Mouse (Mus musculus) spleen, adult 2 months (tissue): Measurements from ENCODE around the gene Vmn1r7. TPM values are rescaled to one million over a fixed set of nuclear protein-coding genes. Genes with fewer than 3 reads are reported as not detected.
"Not testable (repeated sequence)": the region's sequence is repeated elsewhere in the genome, so short reads cannot be mapped to it uniquely, and the experiment has no call there.

Experiments used
- DNase-seq, 2 experiments: peaks; one replicate each; pipeline versions ENCODE4 v3.0.0 to v3.0.0-alpha.2; 2012 to 2021; ENCODE audit warnings: low spot score in 2 of 2, low read depth in 1 of 2
- H3K27ac ChIP-seq: fragments of 200-500 bp; 2 replicates; pipeline ENCODE4 v1.5.1; 2012; ENCODE audit warnings: low read length, inconsistent platforms; ENCODE audit not compliant: insufficient read depth
- H3K27me3 ChIP-seq: fragments of 200-500 bp; 2 replicates; pipeline ENCODE4 v1.6.1; 2012; ENCODE audit warnings: mild to moderate bottlenecking, moderate library complexity, low read length, inconsistent platforms; ENCODE audit not compliant: control insufficient read depth, insufficient read depth
- H3K36me3 ChIP-seq: fragments of 200-500 bp; 2 replicates; pipeline ENCODE4 v1.6.1; 2012; ENCODE audit warnings: mild to moderate bottlenecking, low read length, inconsistent platforms; ENCODE audit not compliant: control insufficient read depth, insufficient read depth
- H3K4me1 ChIP-seq: fragments of 200-500 bp; 2 replicates; pipeline ENCODE4 v1.6.1; 2011; ENCODE audit warnings: inconsistent platforms; ENCODE audit not compliant: control insufficient read depth, insufficient read depth, insufficient read length
- H3K4me3 ChIP-seq: fragments of 200-500 bp; 2 replicates; pipeline ENCODE4 v1.5.1; 2011; ENCODE audit warnings: mild to moderate bottlenecking, inconsistent platforms; ENCODE audit not compliant: insufficient read depth, insufficient read length; ENCODE audit errors: extremely low read depth
- CTCF ChIP-seq: fragments of 200-500 bp; IDR thresholded peaks from 2 replicates; pipeline ENCODE4 v1.5.1; 2011; ENCODE audit warnings: mild to moderate bottlenecking, inconsistent platforms; ENCODE audit not compliant: insufficient read depth, insufficient read length, insufficient replicate concordance; ENCODE audit errors: extremely low read depth
- POLR2A ChIP-seq: fragments of 200-500 bp; IDR thresholded peaks from 2 replicates; pipeline ENCODE4 v1.6.1; 2011; ENCODE audit warnings: low read depth, low read length, inconsistent platforms
- WGBS: fragments of 180-500 bp; shearing (Covaris S2); methylation state at CpG from one replicate; pipeline ENCODE4 v1.1.7; 2018; 5-methylcytosine and 5-hydroxymethylcytosine counted together
- polyA plus RNA-seq: library from polyadenylated mRNA; depleted of rRNA; stranded (reverse); fragments of >200 nt; gene quantifications from 2 replicates; pipeline ENCODE4 v1.2.3, GENCODE M21; 2012; rRNA removed

Gene Vmn1r7
- not detected in 2 replicates for polyA plus RNA-seq

DNA sequence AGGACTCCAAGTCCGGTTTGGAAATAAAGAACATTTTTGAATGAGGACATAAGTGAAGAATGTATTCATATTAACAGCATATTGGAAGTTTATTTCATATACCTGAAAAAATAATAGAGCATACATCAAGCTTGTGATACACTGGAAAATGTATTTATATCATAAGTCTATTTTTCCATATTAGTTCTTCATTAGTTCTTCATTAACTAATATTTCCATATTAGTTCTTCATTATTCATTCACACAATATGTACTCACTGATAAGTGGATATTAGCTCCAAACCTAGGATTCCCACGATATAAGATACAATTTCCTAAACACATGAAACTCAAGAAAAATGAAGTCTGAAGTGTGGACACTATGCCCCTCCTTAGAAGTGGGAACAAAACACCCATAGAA is at the start of gene Vmn1r7:
Vmn1r7 (minus strand) TSS at position 101 of the 400 bp plus-strand sequence.
- 86% methylated on average over 2 of the region's 2 CpGs for WGBS
- not testable (repeated sequence) for DNase-seq, H3K27me3 ChIP-seq, H3K4me3 ChIP-seq, H3K27ac ChIP-seq, H3K36me3 ChIP-seq, H3K4me1 ChIP-seq

DNA sequence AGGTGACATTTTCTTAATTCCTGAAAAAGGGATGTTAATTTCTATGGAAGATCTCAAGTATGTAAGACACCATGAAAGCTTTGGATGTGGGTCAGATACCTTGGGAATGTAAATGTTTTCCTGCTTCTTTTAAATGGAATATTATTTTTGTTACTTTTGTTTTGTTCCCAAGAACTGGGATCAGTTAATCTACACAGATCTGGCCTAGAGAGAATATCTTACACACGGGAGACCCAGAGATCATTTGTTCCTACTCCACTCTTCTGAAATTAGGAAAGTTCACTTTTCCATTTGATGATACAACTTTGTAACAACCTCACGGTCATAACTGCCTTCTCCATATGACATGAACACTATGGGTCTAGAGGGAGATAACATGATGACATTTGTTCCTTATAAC is 41.4 kb upstream of the Vmn1r7 start, which contains the start of gene Vmn1r9:
Vmn1r9 (plus strand) TSS at position 301 of the 400 bp plus-strand sequence.
- H3K27ac ChIP-seq = no peak within 1 kb of the TSS
- H3K36me3 ChIP-seq = no peaks in the 10 kb centered on the region
- no peaks in the 10 kb centered on the region for H3K4me1 ChIP-seq
- no peaks in the 10 kb centered on the region for H3K27me3 ChIP-seq
- no peak for TF ChIP-seq POLR2A
- no peak for TF ChIP-seq CTCF
- no peak within 1 kb of the TSS for H3K4me3 ChIP-seq
- no peak for DNase-seq
- WGBS = 89% methylated on average over 2 of the region's 2 CpGs

DNA sequence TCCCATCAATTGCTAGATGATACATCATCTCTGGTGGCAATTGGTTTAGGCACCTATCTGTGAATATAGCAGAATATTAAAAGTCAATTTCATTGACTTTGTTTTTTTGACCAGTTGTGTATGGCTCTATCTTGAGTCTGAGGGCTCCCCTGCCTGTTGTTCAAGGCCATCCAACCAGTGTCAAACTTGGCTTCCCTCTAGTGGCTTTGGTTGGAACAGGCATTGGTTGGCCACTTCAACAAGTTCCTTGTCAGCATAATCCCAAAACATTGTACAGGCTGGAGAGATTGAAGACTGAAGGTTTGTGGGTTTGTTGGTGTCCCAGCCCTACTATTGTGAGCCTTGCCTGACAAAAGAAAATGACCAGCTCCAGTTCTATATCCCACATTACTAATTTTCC is 38.6 kb upstream of the Vmn1r7 start:
- TF ChIP-seq POLR2A (no peak), CTCF (no peak)

DNA sequence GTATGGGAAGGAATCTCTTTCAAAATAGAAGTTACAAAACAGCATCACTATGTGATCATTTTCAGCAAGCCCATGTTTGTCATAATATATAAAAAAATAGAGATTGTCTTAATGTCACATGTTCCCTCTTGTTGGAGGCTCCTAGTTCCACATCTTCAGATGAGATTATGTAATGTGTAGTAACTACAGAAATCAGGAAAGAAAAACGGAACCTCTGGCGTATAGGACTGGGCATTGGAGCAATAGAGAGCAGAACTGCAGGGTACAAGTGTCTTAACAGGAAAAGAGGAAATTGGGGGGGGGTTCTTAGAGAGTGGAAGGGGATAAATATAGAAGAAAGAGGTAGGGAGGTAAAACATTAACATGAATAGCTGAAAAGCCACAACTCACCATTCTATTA is 9.6 kb upstream of the Vmn1r7 start:
- Histone ChIP-seq H3K27ac (no peak overlapping the region), H3K36me3 (no peaks in the 10 kb centered on the region), H3K27me3 (no peaks in the 10 kb centered on the region), H3K4me3 (no peak overlapping the region), H3K4me1 (no peaks in the 10 kb centered on the region)
- WGBS = 44% methylated on average over 2 of the region's 2 CpGs
- no peak for DNase-seq
- no peak for TF ChIP-seq POLR2A
- TF ChIP-seq CTCF = no peak

More for the DNA sequence above, 38.6 kb upstream of the Vmn1r7 start:
- H3K36me3 ChIP-seq = no peaks in the 10 kb centered on the region
- no peaks in the 10 kb centered on the region for H3K4me1 ChIP-seq
- H3K27me3 ChIP-seq = no peaks in the 10 kb centered on the region
- no peak for DNase-seq
- H3K27ac ChIP-seq = no peak overlapping the region
- no peak overlapping the region for H3K4me3 ChIP-seq

DNA sequence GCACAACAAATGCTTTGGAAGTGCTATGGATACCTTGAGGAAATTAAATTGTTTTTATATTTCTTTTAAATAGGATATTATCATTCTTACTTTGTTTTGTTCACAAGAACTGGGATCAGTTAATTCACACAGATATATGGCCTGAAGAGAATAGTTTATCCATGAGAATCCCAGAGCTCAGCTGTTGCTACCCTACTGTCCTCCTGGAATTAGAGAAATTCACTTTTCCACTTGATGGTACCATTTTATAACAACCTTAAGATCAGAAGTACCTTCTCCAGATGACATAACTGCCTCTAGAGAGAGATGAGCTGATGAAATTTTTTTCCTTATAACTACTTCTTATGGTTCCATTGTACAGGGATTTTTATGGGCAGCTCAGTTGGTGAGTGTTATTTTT is 6.9 kb upstream of the Vmn1r7 start, which contains the start of gene Vmn1r8:
Vmn1r8 (plus strand) TSS at position 301 of the 400 bp plus-strand sequence.
- Histone ChIP-seq H3K36me3 (no peaks in the 10 kb centered on the region), H3K4me1 (no peaks in the 10 kb centered on the region), H3K4me3 (no peak within 1 kb of the TSS), H3K27ac (no peak within 1 kb of the TSS), H3K27me3 (no peaks in the 10 kb centered on the region)
- no peak for TF ChIP-seq POLR2A
- no peak for TF ChIP-seq CTCF
- DNase-seq = no peak

DNA sequence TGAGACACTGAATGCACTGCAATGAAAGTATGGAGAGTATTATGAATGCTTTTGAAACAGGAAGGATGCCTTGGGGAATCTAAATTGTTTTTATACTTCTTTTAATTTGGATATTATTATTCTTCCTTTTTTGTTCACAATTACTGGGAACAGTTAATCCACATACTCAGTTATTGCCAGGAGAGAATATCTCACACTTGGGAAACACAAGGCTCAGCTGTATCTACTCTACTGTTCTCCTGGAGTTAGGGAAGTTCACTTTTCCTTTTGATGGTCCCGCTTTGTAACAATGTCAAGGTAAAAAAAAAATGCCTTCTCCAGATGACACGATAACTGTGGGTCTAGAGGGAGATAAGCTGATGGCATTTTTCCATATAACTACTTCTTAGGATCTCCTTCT is 28.2 kb downstream of the Vmn1r7 start, which contains the start of gene Vmn1r6:
Vmn1r6 (plus strand) TSS at position 301 of the 400 bp plus-strand sequence.
- no peak for TF ChIP-seq CTCF
- no peak for TF ChIP-seq POLR2A
- 88% methylated on average over 2 of the region's 2 CpGs for WGBS
- H3K4me1 ChIP-seq = no peaks in the 10 kb centered on the region
- DNase-seq = no peak
- no peaks in the 10 kb centered on the region for H3K36me3 ChIP-seq
- H3K27me3 ChIP-seq = no peaks in the 10 kb centered on the region
- H3K4me3 ChIP-seq = no peak within 1 kb of the TSS
- H3K27ac ChIP-seq = no peak within 1 kb of the TSS

Other genes starting within 250 kb of the Vmn1r7 start
- gene Kbtbd2, start 227.5 kb downstream of the Vmn1r7 start, polyA plus RNA-seq = 7.2 and 8.0 TPM in 2 replicates
- gene Fkbp9, start 193.3 kb downstream of the Vmn1r7 start, polyA plus RNA-seq = 6.7 and 9.2 TPM in 2 replicates
- 7.8 and 10.4 TPM in 2 replicates for gene Nt5c3, start 101.4 kb downstream of the Vmn1r7 start, polyA plus RNA-seq
- gene Vmn1r4, start 101.3 kb downstream of the Vmn1r7 start, polyA plus RNA-seq = 0.05 TPM in 1 of 2 replicates, not detected in the other
- not detected in 2 replicates for gene Vmn1r5, start 55.1 kb downstream of the Vmn1r7 start, polyA plus RNA-seq
- not detected in 2 replicates for gene Vmn1r6, start 28.1 kb downstream of the Vmn1r7 start, polyA plus RNA-seq
- not detected in 2 replicates for gene Vmn1r8, start 7.0 kb upstream of the Vmn1r7 start, polyA plus RNA-seq
- not detected in 2 replicates for gene Vmn1r9, start 41.5 kb upstream of the Vmn1r7 start, polyA plus RNA-seq
- not detected in 2 replicates for gene Vmn1r10, start 84.1 kb upstream of the Vmn1r7 start, polyA plus RNA-seq
- not detected in 2 replicates for gene Vmn1r11, start 108.1 kb upstream of the Vmn1r7 start, polyA plus RNA-seq
- gene Vmn1r12, start 131.6 kb upstream of the Vmn1r7 start, polyA plus RNA-seq = not detected in 2 replicates
- not detected in 2 replicates for gene Vmn1r13, start 178.0 kb upstream of the Vmn1r7 start, polyA plus RNA-seq
- not detected in 2 replicates for gene Vmn1r14, start 206.4 kb upstream of the Vmn1r7 start, polyA plus RNA-seq
- not detected in 2 replicates for gene Vmn1r15, start 232.6 kb upstream of the Vmn1r7 start, polyA plus RNA-seq